ENCODE assay signal across 10 mouse cellular contexts in genomic region chr17:79981758-79982481, GRCm38 (mm10).
A peak's percentile ranks its signal among the peaks of the same experiment; 100 is the strongest.
DNase-seq lines count a peak whose midpoint lies in the region; ATAC-seq and TF ChIP-seq lines count a peak whose summit lies in the region.
"Had no signal": no experiment of that assay in that cellular context is flagged by ENCODE, and none has a peak within 500 bp of the region (broad histone marks: within the 10 kb centered on the region; RNA-seq: fewer than 3 reads in every experiment).

No protein-coding gene starts in this region.

- peak overlapping the region; percentile 23; the same call in 1 of the 2 replicates for H3K27ac ChIP-seq in heart, embryonic 16.5 days (ENCODE audit: low read length)
- H3K27ac ChIP-seq in heart, embryonic 12.5 days (ENCODE audit: poor library complexity, severe bottlenecking), result no peak overlapping the region
- H3K27ac ChIP-seq in ES-E14 (ENCODE audit: insufficient read depth, low read depth, low read length, poor library complexity, severe bottlenecking), result no peak overlapping the region
- H3K27ac ChIP-seq in intestine, embryonic 16.5 days (ENCODE audit: low read length), result no peak overlapping the region
- H3K27ac ChIP-seq in neural tube, embryonic 12.5 days, result no peak overlapping the region
- H3K27ac ChIP-seq: kidney, postnatal 0 days; midbrain, embryonic 12.5 days had no signal

- H3K27me3 ChIP-seq in heart, embryonic 16.5 days (ENCODE audit: control insufficient read depth, insufficient read depth, low read length), result no peaks in the 10 kb centered on the region
- no peaks in the 10 kb centered on the region; the same call in 1 of the 2 replicates for H3K27me3 ChIP-seq in heart, embryonic 12.5 days (replicated peaks)
- H3K27me3 ChIP-seq in intestine, embryonic 16.5 days (replicated peaks; ENCODE audit: control insufficient read depth, insufficient read depth, low read length), result no peaks in the 10 kb centered on the region
- no peaks in the 10 kb centered on the region for H3K27me3 ChIP-seq in neural tube, embryonic 12.5 days (replicated peaks)

- peaks cover 6% of the 10 kb centered on the region for H3K9me3 ChIP-seq in heart, embryonic 16.5 days (replicated peaks; ENCODE audit: control insufficient read depth, low read length)
- H3K9me3 ChIP-seq in heart, embryonic 12.5 days (replicated peaks), result peaks cover 9% of the 10 kb centered on the region; the same call in 1 of the 2 replicates
- H3K9me3 ChIP-seq in ES-E14 (ENCODE audit: control insufficient read depth, insufficient read depth, low read depth, low read length), result no peaks in the 10 kb centered on the region
- H3K9me3 ChIP-seq in intestine, embryonic 16.5 days (ENCODE audit: control insufficient read depth, low read length), result no peaks in the 10 kb centered on the region
- H3K9me3 ChIP-seq in neural tube, embryonic 12.5 days, result no peaks in the 10 kb centered on the region
- H3K9me3 ChIP-seq: midbrain, embryonic 12.5 days had no signal

- in situ Hi-C loops in ES-E14 (cut with MboI; ENCODE audit: low sequenced_read_pairs in 2 of 2, unreplicated experiment in 2 of 2), result no loop called here

- H3K4me2 ChIP-seq in heart, embryonic 16.5 days (ENCODE audit: low read depth, low read length), result no peak overlapping the region
- H3K4me2 ChIP-seq in heart, embryonic 12.5 days, result no peak overlapping the region
- no peak overlapping the region for H3K4me2 ChIP-seq in intestine, embryonic 16.5 days (ENCODE audit: low read depth, low read length)
- H3K4me2 ChIP-seq in neural tube, embryonic 12.5 days (replicated peaks), result peak overlapping the region; percentile 22; the same call in 1 of the 2 replicates
- H3K4me2 ChIP-seq: midbrain, embryonic 12.5 days had no signal

- 65% methylated on average over 12 of the region's 12 CpGs for WGBS in heart, embryonic 16.5 days
- WGBS in heart, embryonic 12.5 days, result 72% methylated on average over 12 of the region's 12 CpGs
- 41% methylated on average over 12 of the region's 12 CpGs for WGBS in intestine, embryonic 16.5 days
- whole genome bisulfite sequencing in neural tube, embryonic 12.5 days, result 33% methylated on average over 12 of the region's 12 CpGs

- H3K4me1 ChIP-seq in heart, embryonic 16.5 days (ENCODE audit: control insufficient read depth, insufficient read depth, low read length), result peaks cover 3% of the 10 kb centered on the region; the same call in 1 of the 2 replicates
- H3K4me1 ChIP-seq in heart, embryonic 12.5 days (replicated peaks), result peaks cover 9% of the 10 kb centered on the region; the same call in 1 of the 2 replicates
- peaks cover 11 to 29% of the 10 kb centered on the region in 2 experiments for H3K4me1 ChIP-seq in ES-E14 (ENCODE audit: control insufficient read depth in 2 of 2, insufficient read depth in 2 of 2, low read length in 2 of 2, poor library complexity in 1 of 2)
- H3K4me1 ChIP-seq in intestine, embryonic 16.5 days (ENCODE audit: control insufficient read depth, insufficient read depth, low read length), result peaks cover 2% of the 10 kb centered on the region
- peaks cover 11% of the 10 kb centered on the region; the same call in 1 of the 2 replicates for H3K4me1 ChIP-seq in neural tube, embryonic 12.5 days
- H3K4me1 ChIP-seq: midbrain, embryonic 12.5 days had no signal

- H3K9ac ChIP-seq in heart, embryonic 16.5 days (ENCODE audit: low read length), result no peak overlapping the region
- no peak overlapping the region for H3K9ac ChIP-seq in heart, embryonic 12.5 days
- peak overlapping the region; percentile 22 for H3K9ac ChIP-seq in ES-E14 (ENCODE audit: insufficient read depth, low read depth, low read length, poor library complexity, severe bottlenecking)
- no peak overlapping the region for H3K9ac ChIP-seq in intestine, embryonic 16.5 days (ENCODE audit: low read depth, low read length)
- H3K9ac ChIP-seq in neural tube, embryonic 12.5 days, result no peak overlapping the region
- H3K9ac ChIP-seq: midbrain, embryonic 12.5 days had no signal

- intact Hi-C loops in left cerebral cortex, postnatal 25 days (cut with DNase I), result no loop called here

- no peak for ATAC-seq in heart, embryonic 16.5 days (replicated peaks; ENCODE audit: extremely low read depth, insufficient read depth, low FRiP score)
- ATAC-seq in heart, embryonic 12.5 days (ENCODE audit: insufficient number of reproducible peaks, low FRiP score), result no peak
- peak; percentile 63 for ATAC-seq in intestine, embryonic 16.5 days
- ATAC-seq in neural tube, embryonic 12.5 days (ENCODE audit: low FRiP score, low read depth), result no peak

- no peaks in the 10 kb centered on the region for H3K36me3 ChIP-seq in heart, embryonic 16.5 days (ENCODE audit: control insufficient read depth, insufficient read depth)
- no peaks in the 10 kb centered on the region for H3K36me3 ChIP-seq in heart, embryonic 12.5 days
- no peaks in the 10 kb centered on the region for H3K36me3 ChIP-seq in ES-E14 (ENCODE audit: control insufficient read depth, insufficient read depth, low read length, poor library complexity, severe bottlenecking)
- no peaks in the 10 kb centered on the region for H3K36me3 ChIP-seq in intestine, embryonic 16.5 days (ENCODE audit: control insufficient read depth, insufficient read depth, low read length)
- no peaks in the 10 kb centered on the region for H3K36me3 ChIP-seq in neural tube, embryonic 12.5 days
- H3K36me3 ChIP-seq: midbrain, embryonic 12.5 days had no signal

- H3K4me3 ChIP-seq in heart, embryonic 16.5 days (ENCODE audit: low read length), result no peak overlapping the region
- H3K4me3 ChIP-seq in heart, embryonic 12.5 days, result no peak overlapping the region
- H3K4me3 ChIP-seq in ES-E14 (ENCODE audit: insufficient read depth in 1 of 2, low read depth in 1 of 2, low read length in 2 of 2, poor library complexity in 1 of 2, severe bottlenecking in 1 of 2), result no peak overlapping the region
- H3K4me3 ChIP-seq in intestine, embryonic 16.5 days (ENCODE audit: low read length), result no peak overlapping the region
- H3K4me3 ChIP-seq in neural tube, embryonic 12.5 days, result no peak overlapping the region
- H3K4me3 ChIP-seq: midbrain, embryonic 12.5 days had no signal

- no peak for DNase-seq in ES-E14 (ENCODE audit: low read depth, low spot score)
- no peak for DNase-seq in ovary, postnatal 36 days (ENCODE audit: low spot score)
- no peak for DNase-seq in left cerebral cortex, postnatal 25 days (ENCODE audit: low spot score in 2 of 2)
- DNase-seq in gastrocnemius, postnatal 10 days, result no peak

TF ChIP-seq in ES-E14, 5 proteins besides CTCF, POLR2A, EP300 and RAD21:
- peak; percentile 67; the same call in 1 of the 2 replicates for TF ChIP-seq MAFK (IDR thresholded peaks at IDR 0.05; ENCODE audit: insufficient read depth, low read depth, low read length)
- no peak for TF ChIP-seq HCFC1 (IDR thresholded peaks at IDR 0.05; ENCODE audit: borderline replicate concordance, insufficient read depth, low read length)
